Mouse (Mus musculus): Measurements from ENCODE around the gene Ift172. TPM values are rescaled to one million over a fixed set of nuclear protein-coding genes. Genes with fewer than 3 reads are reported as not detected.

Gene Ift172
- polyA plus RNA-seq, 1 experiment from 2014 or later, result 28.1 TPM

GRCm38 (mm10) chr5:31297981-31298380 lies 7.1 kb upstream of the Ift172 start:
- Histone ChIP-seq H3K9me3 (ENCODE audit: control insufficient read depth, low read length) (no peaks in the 10 kb centered on the region), H3K4me2 (ENCODE audit: low read length) (no peak overlapping the region), H3K4me1 (ENCODE audit: control insufficient read depth, insufficient read depth, low read length) (peaks cover 10% of the 10 kb centered on the region; the same call in 1 of the 2 replicates), H3K4me3 (replicated peaks; ENCODE audit: low read depth, low read length) (no peak overlapping the region), H3K36me3 (ENCODE audit: control insufficient read depth, insufficient read depth, low read length) (peaks cover 13% of the 10 kb centered on the region), H3K9ac (replicated peaks; ENCODE audit: low read length) (no peak overlapping the region), H3K27ac (replicated peaks; ENCODE audit: low read depth, low read length) (no peak overlapping the region), H3K27me3 (ENCODE audit: control insufficient read depth, insufficient read depth, low read length) (no peaks in the 10 kb centered on the region)
- no peak for DNase-seq
- ATAC-seq (ENCODE audit: low FRiP score, low TSS enrichment), result no peak
- WGBS, result 77% methylated on average over 3 of the region's 3 CpGs

GRCm38 (mm10) chr5:31297047-31297757 lies 6.3 kb upstream of the Ift172 start, which contains the start of gene Gckr:
Gckr (plus strand) TSS chr5:31297443.
- Histone ChIP-seq H3K4me1 (ENCODE audit: control insufficient read depth, insufficient read depth, low read length) (peaks cover 10% of the 10 kb centered on the region; the same call in 1 of the 2 replicates), H3K4me3 (replicated peaks; ENCODE audit: low read depth, low read length) (peak within 1 kb of the TSS; percentile 88), H3K9me3 (ENCODE audit: control insufficient read depth, low read length) (no peaks in the 10 kb centered on the region), H3K27ac (replicated peaks; ENCODE audit: low read depth, low read length) (peak within 1 kb of the TSS; percentile 88; the same call in 1 of the 2 replicates), H3K4me2 (ENCODE audit: low read length) (peak within 1 kb of the TSS; percentile 91), H3K27me3 (ENCODE audit: control insufficient read depth, insufficient read depth, low read length) (no peaks in the 10 kb centered on the region), H3K36me3 (ENCODE audit: control insufficient read depth, insufficient read depth, low read length) (peaks cover 16% of the 10 kb centered on the region), H3K9ac (replicated peaks; ENCODE audit: low read length) (peak within 1 kb of the TSS; percentile 98; the same call in 1 of the 2 replicates)
- no peak for DNase-seq
- ATAC-seq (ENCODE audit: low FRiP score, low TSS enrichment), result no peak
- WGBS, result 84% methylated on average over 13 of the region's 13 CpGs

- 0% methylated on average over 38 of the region's 46 CpGs for WGBS
- peaks cover 13% of the 10 kb centered on the region for H3K4me1 ChIP-seq (ENCODE audit: control insufficient read depth, insufficient read depth, low read length)
- DNase-seq (peak; percentile 86), ATAC-seq (ENCODE audit: low FRiP score, low TSS enrichment) (peak; percentile 79)
- H3K9ac ChIP-seq (replicated peaks; ENCODE audit: low read length), result peak within 1 kb of the TSS; percentile 98
- peak within 1 kb of the TSS; percentile 88 for H3K27ac ChIP-seq (replicated peaks; ENCODE audit: low read depth, low read length)
- H3K27me3 ChIP-seq (ENCODE audit: control insufficient read depth, insufficient read depth, low read length), result no peaks in the 10 kb centered on the region
- H3K4me3 ChIP-seq (replicated peaks; ENCODE audit: low read depth, low read length), result peak within 1 kb of the TSS; percentile 88
- H3K4me2 ChIP-seq (ENCODE audit: low read length), result peak within 1 kb of the TSS; percentile 91
- H3K9me3 ChIP-seq (ENCODE audit: control insufficient read depth, low read length), result no peaks in the 10 kb centered on the region
- peaks cover 16% of the 10 kb centered on the region for H3K36me3 ChIP-seq (ENCODE audit: control insufficient read depth, insufficient read depth, low read length)
Measured at GRCm38 (mm10) chr5:31295606-31296141, 4.8 kb upstream of the Ift172 start, which contains the start of gene Fndc4. Fndc4 (minus strand) TSS chr5:31296080.

- Histone ChIP-seq H3K4me2 (ENCODE audit: low read length) (peak overlapping the region; percentile 91), H3K4me3 (replicated peaks; ENCODE audit: low read depth, low read length) (peak overlapping the region; percentile 88), H3K27ac (replicated peaks; ENCODE audit: low read depth, low read length) (peak overlapping the region; percentile 88), H3K27me3 (ENCODE audit: control insufficient read depth, insufficient read depth, low read length) (no peaks in the 10 kb centered on the region), H3K4me1 (ENCODE audit: control insufficient read depth, insufficient read depth, low read length) (peaks cover 17% of the 10 kb centered on the region), H3K9ac (replicated peaks; ENCODE audit: low read length) (peak overlapping the region; percentile 98), H3K36me3 (ENCODE audit: control insufficient read depth, insufficient read depth, low read length) (peaks cover 16% of the 10 kb centered on the region), H3K9me3 (ENCODE audit: control insufficient read depth, low read length) (no peaks in the 10 kb centered on the region)
- DNase-seq (peak; percentile 48), ATAC-seq (ENCODE audit: low FRiP score, low TSS enrichment) (peak; percentile 41; the same call in 1 of the 2 replicates)
- WGBS, result 4% methylated on average over 29 of the region's 29 CpGs
Measured at GRCm38 (mm10) chr5:31294964-31295605, 4.2 kb upstream of the Ift172 start.

- peaks cover 18% of the 10 kb centered on the region for H3K4me1 ChIP-seq (ENCODE audit: control insufficient read depth, insufficient read depth, low read length)
- DNase-seq (no peak), ATAC-seq (ENCODE audit: low FRiP score, low TSS enrichment) (no peak)
- H3K4me2 ChIP-seq (ENCODE audit: low read length), result peak overlapping the region; percentile 73
- no peaks in the 10 kb centered on the region for H3K27me3 ChIP-seq (ENCODE audit: control insufficient read depth, insufficient read depth, low read length)
- peak overlapping the region; percentile 84 for H3K27ac ChIP-seq (replicated peaks; ENCODE audit: low read depth, low read length)
- 4% methylated on average over 9 of the region's 9 CpGs for whole genome bisulfite sequencing
- peak overlapping the region; percentile 54 for H3K4me3 ChIP-seq (replicated peaks; ENCODE audit: low read depth, low read length)
- H3K9me3 ChIP-seq (ENCODE audit: control insufficient read depth, low read length), result no peaks in the 10 kb centered on the region
- peaks cover 22% of the 10 kb centered on the region for H3K36me3 ChIP-seq (ENCODE audit: control insufficient read depth, insufficient read depth, low read length)
- peak overlapping the region; percentile 36 for H3K9ac ChIP-seq (replicated peaks; ENCODE audit: low read length)
Measured at GRCm38 (mm10) chr5:31291361-31291688, 409 bp upstream of the Ift172 start.

GRCm38 (mm10) chr5:31289626-31290230 lies 1.2 kb downstream of the Ift172 start:
- H3K36me3 ChIP-seq (ENCODE audit: control insufficient read depth, insufficient read depth, low read length), result peaks cover 38% of the 10 kb centered on the region
- peaks cover 14% of the 10 kb centered on the region for H3K4me1 ChIP-seq (ENCODE audit: control insufficient read depth, insufficient read depth, low read length)
- DNase-seq (no peak), ATAC-seq (ENCODE audit: low FRiP score, low TSS enrichment) (no peak)
- no peaks in the 10 kb centered on the region for H3K9me3 ChIP-seq (ENCODE audit: control insufficient read depth, low read length)
- no peak overlapping the region for H3K4me3 ChIP-seq (replicated peaks; ENCODE audit: low read depth, low read length)
- WGBS, result 93% methylated on average over 3 of the region's 3 CpGs
- no peaks in the 10 kb centered on the region for H3K27me3 ChIP-seq (ENCODE audit: control insufficient read depth, insufficient read depth, low read length)
- peak overlapping the region; percentile 73 for H3K4me2 ChIP-seq (ENCODE audit: low read length)
- H3K27ac ChIP-seq (replicated peaks; ENCODE audit: low read depth, low read length), result no peak overlapping the region
- H3K9ac ChIP-seq (replicated peaks; ENCODE audit: low read length), result no peak overlapping the region

GRCm38 (mm10) chr5:31288655-31289054 lies 2.3 kb downstream of the Ift172 start:
- Histone ChIP-seq H3K27ac (replicated peaks; ENCODE audit: low read depth, low read length) (no peak overlapping the region), H3K9ac (replicated peaks; ENCODE audit: low read length) (no peak overlapping the region), H3K36me3 (ENCODE audit: control insufficient read depth, insufficient read depth, low read length) (peaks cover 41% of the 10 kb centered on the region), H3K9me3 (ENCODE audit: control insufficient read depth, low read length) (no peaks in the 10 kb centered on the region), H3K4me1 (ENCODE audit: control insufficient read depth, insufficient read depth, low read length) (peaks cover 8% of the 10 kb centered on the region), H3K4me2 (ENCODE audit: low read length) (no peak overlapping the region), H3K4me3 (replicated peaks; ENCODE audit: low read depth, low read length) (no peak overlapping the region), H3K27me3 (ENCODE audit: control insufficient read depth, insufficient read depth, low read length) (no peaks in the 10 kb centered on the region)
- ATAC-seq (ENCODE audit: low FRiP score, low TSS enrichment) (no peak), DNase-seq (no peak)
- 84% methylated on average over 3 of the region's 3 CpGs for WGBS

- WGBS, result 87% methylated on average over 4 of the region's 4 CpGs
- H3K27ac ChIP-seq (replicated peaks; ENCODE audit: low read depth, low read length), result no peak overlapping the region
Measured at GRCm38 (mm10) chr5:31288225-31288624, 2.7 kb downstream of the Ift172 start.

More at GRCm38 (mm10) chr5:31288225-31288624, 2.7 kb downstream of the Ift172 start:
- no peaks in the 10 kb centered on the region for H3K27me3 ChIP-seq (ENCODE audit: control insufficient read depth, insufficient read depth, low read length)
- H3K9me3 ChIP-seq (ENCODE audit: control insufficient read depth, low read length), result no peaks in the 10 kb centered on the region
- ATAC-seq (ENCODE audit: low FRiP score, low TSS enrichment) (no peak), DNase-seq (no peak)
- peaks cover 8% of the 10 kb centered on the region for H3K4me1 ChIP-seq (ENCODE audit: control insufficient read depth, insufficient read depth, low read length)
- peaks cover 41% of the 10 kb centered on the region for H3K36me3 ChIP-seq (ENCODE audit: control insufficient read depth, insufficient read depth, low read length)
- H3K4me2 ChIP-seq (ENCODE audit: low read length), result no peak overlapping the region
- no peak overlapping the region for H3K4me3 ChIP-seq (replicated peaks; ENCODE audit: low read depth, low read length)
- H3K9ac ChIP-seq (replicated peaks; ENCODE audit: low read length), result no peak overlapping the region

Data from midbrain, embryonic 14.5 days (tissue).